Mouse (Mus musculus) embryonic facial prominence, embryonic 11.5 days (tissue): ENCODE data around the gene Tmed2. TPM values are rescaled to one million over a fixed set of nuclear protein-coding genes. Genes with fewer than 3 reads are reported as not detected.
A peak's percentile ranks its signal among the peaks of the same experiment; 100 is the strongest.

Source experiments
- ATAC-seq: fragments of 200-750 bp; cut with Nextera tagmentation; replicated peaks from 2 replicates; pipeline ENCODE4 v1.8.0; 2017; ENCODE audit warnings: low read depth; ENCODE audit not compliant: insufficient number of reproducible peaks, low FRiP score, low TSS enrichment
- DNase-seq: peaks from one replicate; pipeline ENCODE4 v3.0.0-alpha.2; 2015; ENCODE audit warnings: low spot score
- H3K27ac ChIP-seq: fragments of 300-500 bp; sonication (generic); replicated peaks from 2 replicates; pipeline ENCODE4 v1.5.1; 2014; ENCODE audit warnings: mild to moderate bottlenecking, low read depth, low read length, control low read depth
- H3K27me3 ChIP-seq: fragments of 300-500 bp; sonication (generic); 2 replicates; pipeline ENCODE4 v1.6.1; 2014; ENCODE audit warnings: mild to moderate bottlenecking, low read length, moderate library complexity, mixed read lengths; ENCODE audit not compliant: control insufficient read depth, insufficient read depth
- H3K36me3 ChIP-seq: fragments of 300-500 bp; sonication (generic); replicated peaks from 2 replicates; pipeline ENCODE4 v1.6.1; 2014; ENCODE audit warnings: low read depth, mild to moderate bottlenecking, low read length, moderate library complexity, mixed read lengths; ENCODE audit not compliant: control insufficient read depth, insufficient read depth
- H3K4me1 ChIP-seq: fragments of 300-500 bp; sonication (generic); 2 replicates; pipeline ENCODE4 v1.6.1; 2014; ENCODE audit warnings: low read length, mixed read lengths; ENCODE audit not compliant: control insufficient read depth, insufficient read depth
- H3K4me2 ChIP-seq: fragments of 300-500 bp; sonication (generic); 2 replicates; pipeline ENCODE4 v1.6.1; 2014; ENCODE audit warnings: low read depth, mild to moderate bottlenecking, control low read depth, low read length, moderate library complexity
- H3K4me3 ChIP-seq: fragments of 300-500 bp; sonication (generic); 2 replicates; pipeline ENCODE4 v1.5.1; 2014; ENCODE audit warnings: low read depth, low read length, control low read depth
- H3K9ac ChIP-seq: fragments of 300-500 bp; sonication (generic); replicated peaks from 2 replicates; pipeline ENCODE4 v1.6.1; 2014; ENCODE audit warnings: mild to moderate bottlenecking, control low read depth, low read length
- H3K9me3 ChIP-seq: fragments of 300-500 bp; sonication (generic); replicated peaks from 2 replicates; pipeline ENCODE4 v1.6.1; 2016; ENCODE audit warnings: mild to moderate bottlenecking, low read length, inconsistent platforms, mixed read lengths; ENCODE audit not compliant: control insufficient read depth
- WGBS: fragments of 180-500 bp; shearing (Covaris S2); extraction: QIAGEN DNeasy Blood & Tissue Kit; methylation state at CpG from one replicate; pipeline ENCODE4 v1.1.7; 2014; 5-methylcytosine and 5-hydroxymethylcytosine counted together
- polyA plus RNA-seq: library from polyadenylated mRNA; unstranded; fragments of >200 nt; fragmentation: Nextera tagmentation; extraction: Ambion mirVana; gene quantifications from 2 replicates; pipeline ENCODE4 v1.2.1, GENCODE M21; 2014

Tmed2 gene
- polyA plus RNA-seq = 533 and 564 TPM in 2 replicates

GRCm38 (mm10) chr5:124540383-124540786 is at the start of gene Tmed2:
Gene Tmed2 (plus strand): TSS chr5:124540695.
- Histone ChIP-seq H3K27me3 (no peaks in the 10 kb centered on the region), H3K4me3 (peak within 1 kb of the TSS; percentile 94), H3K9me3 (no peaks in the 10 kb centered on the region), H3K27ac (peak within 1 kb of the TSS; percentile 82), H3K9ac (peak within 1 kb of the TSS; percentile 71), H3K4me1 (peaks cover 3% of the 10 kb centered on the region; the same call in 1 of the 2 replicates), H3K4me2 (peak within 1 kb of the TSS; percentile 33), H3K36me3 (peaks cover 8% of the 10 kb centered on the region)
- ATAC-seq (peak; percentile 89), DNase-seq (peak; percentile 98)
- WGBS = under 1% methylated on average over 32 of the region's 35 CpGs

- WGBS = 85% methylated on average over 4 of the region's 4 CpGs
- no peak overlapping the region for H3K4me2 ChIP-seq
- no peak overlapping the region for H3K9ac ChIP-seq
- H3K9me3 ChIP-seq = no peaks in the 10 kb centered on the region
- H3K36me3 ChIP-seq = peaks cover 2% of the 10 kb centered on the region
- no peaks in the 10 kb centered on the region for H3K27me3 ChIP-seq
- ATAC-seq = no peak
- no peak overlapping the region for H3K27ac ChIP-seq
- no peak for DNase-seq
- no peak overlapping the region for H3K4me3 ChIP-seq
- H3K4me1 ChIP-seq = no peaks in the 10 kb centered on the region
Measured at GRCm38 (mm10) chr5:124491732-124492131, 48.8 kb upstream of the Tmed2 start.

- Histone ChIP-seq H3K27ac (no peak overlapping the region), H3K4me2 (no peak overlapping the region), H3K9me3 (no peaks in the 10 kb centered on the region), H3K4me1 (no peaks in the 10 kb centered on the region), H3K36me3 (peaks cover 2% of the 10 kb centered on the region), H3K27me3 (no peaks in the 10 kb centered on the region), H3K4me3 (no peak overlapping the region), H3K9ac (no peak overlapping the region)
- ATAC-seq (no peak), DNase-seq (no peak)
- 91% methylated on average over 4 of the region's 4 CpGs for WGBS
Measured at GRCm38 (mm10) chr5:124492618-124493017, 47.9 kb upstream of the Tmed2 start.

- WGBS = 85% methylated on average over 11 of the region's 11 CpGs
Measured at GRCm38 (mm10) chr5:124493455-124493854, 47.0 kb upstream of the Tmed2 start.

GRCm38 (mm10) chr5:124495547-124495946 is 44.9 kb upstream of the Tmed2 start:
- no peaks in the 10 kb centered on the region for H3K27me3 ChIP-seq
- no peak overlapping the region for H3K27ac ChIP-seq
- H3K9ac ChIP-seq = no peak overlapping the region
- no peak for ATAC-seq
- H3K4me1 ChIP-seq = no peaks in the 10 kb centered on the region
- no peaks in the 10 kb centered on the region for H3K9me3 ChIP-seq
- H3K36me3 ChIP-seq = peaks cover 4% of the 10 kb centered on the region
- H3K4me2 ChIP-seq = no peak overlapping the region
- 67% methylated on average over 7 of the region's 7 CpGs for WGBS
- H3K4me3 ChIP-seq = no peak overlapping the region
- no peak for DNase-seq

More at GRCm38 (mm10) chr5:124493455-124493854, 47.0 kb upstream of the Tmed2 start:
- no peak overlapping the region for H3K4me2 ChIP-seq
- peaks cover 2% of the 10 kb centered on the region for H3K36me3 ChIP-seq
- no peaks in the 10 kb centered on the region for H3K4me1 ChIP-seq
- no peak overlapping the region for H3K4me3 ChIP-seq
- H3K27me3 ChIP-seq = no peaks in the 10 kb centered on the region
- DNase-seq (no peak), ATAC-seq (no peak)
- H3K27ac ChIP-seq = no peak overlapping the region
- H3K9me3 ChIP-seq = no peaks in the 10 kb centered on the region
- H3K9ac ChIP-seq = no peak overlapping the region

- 68% methylated on average over 15 of the region's 15 CpGs for WGBS
- no peak for DNase-seq
- no peak overlapping the region for H3K4me2 ChIP-seq
Measured at GRCm38 (mm10) chr5:124496614-124497514, 43.6 kb upstream of the Tmed2 start.

GRCm38 (mm10) chr5:124498221-124498876 is 42.1 kb upstream of the Tmed2 start:
- whole genome bisulfite sequencing = 60% methylated on average over 9 of the region's 9 CpGs
- no peak overlapping the region for H3K4me2 ChIP-seq
- DNase-seq = no peak
- ATAC-seq = no peak
- H3K27ac ChIP-seq = no peak overlapping the region
- peaks cover 2% of the 10 kb centered on the region for H3K36me3 ChIP-seq
- no peaks in the 10 kb centered on the region for H3K9me3 ChIP-seq
- no peaks in the 10 kb centered on the region for H3K4me1 ChIP-seq
- no peaks in the 10 kb centered on the region for H3K27me3 ChIP-seq
- no peak overlapping the region for H3K9ac ChIP-seq
- no peak overlapping the region for H3K4me3 ChIP-seq

More at GRCm38 (mm10) chr5:124496614-124497514, 43.6 kb upstream of the Tmed2 start:
- H3K27me3 ChIP-seq = no peaks in the 10 kb centered on the region
- H3K27ac ChIP-seq = no peak overlapping the region
- H3K4me3 ChIP-seq = no peak overlapping the region
- ATAC-seq = no peak
- H3K9ac ChIP-seq = no peak overlapping the region
- peaks cover 2% of the 10 kb centered on the region for H3K36me3 ChIP-seq
- H3K4me1 ChIP-seq = no peaks in the 10 kb centered on the region
- H3K9me3 ChIP-seq = no peaks in the 10 kb centered on the region

- Histone ChIP-seq H3K4me3 (no peak overlapping the region), H3K9ac (no peak overlapping the region), H3K36me3 (peaks cover 2% of the 10 kb centered on the region), H3K9me3 (no peaks in the 10 kb centered on the region), H3K4me1 (no peaks in the 10 kb centered on the region), H3K4me2 (no peak overlapping the region), H3K27ac (no peak overlapping the region), H3K27me3 (no peaks in the 10 kb centered on the region)
- DNase-seq (no peak), ATAC-seq (0 out of 2 replicates have a peak, but pooled peaks have one; percentile 19)
- 30% methylated on average over 5 of the region's 5 CpGs for WGBS
Measured at GRCm38 (mm10) chr5:124499001-124499400, 41.5 kb upstream of the Tmed2 start.
